Mouse (Mus musculus) Patski (cell line): ENCODE measurements around the gene Snap91. TPM values are rescaled to one million over a fixed set of nuclear protein-coding genes. Genes with fewer than 3 reads are reported as not detected.
A peak's percentile ranks its signal among the peaks of the same experiment; 100 is the strongest.

Source experiments
- ATAC-seq: fragments of 100-300 bp; one replicate; pipeline ENCODE4 v1.8.0; 2021
- CTCF ChIA-PET: fragments of 350-600 bp; sonication (Branson Sonifier 250); formaldehyde crosslinking; loops from one replicate; lab custom pipeline; 2022; ENCODE audit warnings: inconsistent platforms; lab: Charles Lee
- POLR2A ChIA-PET: fragments of 350-600 bp; sonication (Branson Sonifier 250); formaldehyde crosslinking; loops from one replicate; lab custom pipeline; 2022; ENCODE audit warnings: antibody characterized with exemption, inconsistent platforms; lab: Charles Lee
- DNase-seq: peaks from one replicate; pipeline ENCODE4 v3.0.0-alpha.2; 2011; ENCODE audit warnings: low read depth, low spot score
- H3K27me3 ChIP-seq: fragments of 371-371 bp; one replicate; pipeline ENCODE4 v1.5.1; 2021
- CTCF ChIP-seq: fragments of 100-300 bp; IDR thresholded peaks from one replicate; pipeline ENCODE4 v1.5.1; 2021
- in situ Hi-C: fragments of 300-500 bp; cut with MboI; formaldehyde crosslinking; loops from 3 replicates; pipeline ENCODE4 v1.11.1; 2018; ENCODE audit warnings: low pct_unique_long_range_greater_than_20kb, mixed read lengths
- polyA plus RNA-seq: library from polyadenylated mRNA; unstranded; gene quantifications from one replicate; pipeline ENCODE4 v1.2.3, GENCODE M21; 2021

Snap91 gene
- polyA plus RNA-seq, 1 experiment from 2014 or later: 16.7 TPM

- ChIA-PET CTCF (interaction anchor here (1.1 kb wide), 1 partner anchor 11 kb away, joined by 3 read pairs; no protein-coding TSS in a partner anchor), POLR2A (interaction anchor here (0.6 kb wide), 1 partner anchor 1550 kb away, joined by 3 read pairs; no protein-coding TSS in a partner anchor)
- peaks cover 5% of the 10 kb centered on the region for H3K27me3 ChIP-seq
- in situ Hi-C loops: no loop called here
- DNase-seq (no peak), ATAC-seq (no peak)
- TF ChIP-seq CTCF: no peak
Measured at GRCm38 (mm10) chr9:86817673-86818072, 62.8 kb downstream of the Snap91 start.

GRCm38 (mm10) chr9:86814340-86814739 lies 66.1 kb downstream of the Snap91 start:
- ChIA-PET CTCF (interaction anchor here (1.3 kb wide), 1 partner anchor 13 kb away, joined by 3 read pairs; no protein-coding TSS in a partner anchor), POLR2A (no interaction called here)
- no peak for ATAC-seq
- no peak for DNase-seq
- no peak for TF ChIP-seq CTCF
- H3K27me3 ChIP-seq: peaks cover 5% of the 10 kb centered on the region
- in situ Hi-C loops: no loop called here

- in situ Hi-C loops: no loop called here
- ATAC-seq (no peak), DNase-seq (no peak)
- ChIA-PET CTCF (interaction anchor here (1.1 kb wide), 1 partner anchor 13 kb away, joined by 4 read pairs; no protein-coding TSS in a partner anchor), POLR2A (no interaction called here)
- no peak for TF ChIP-seq CTCF
- H3K27me3 ChIP-seq: peaks cover 5% of the 10 kb centered on the region
Measured at GRCm38 (mm10) chr9:86813327-86813726, 67.1 kb downstream of the Snap91 start.

GRCm38 (mm10) chr9:86810696-86811232 lies 69.7 kb downstream of the Snap91 start:
- ATAC-seq: no peak
- ChIA-PET CTCF (interaction anchor here (1.3 to 2.6 kb wide), 4 partner anchors 10 to 45 kb away, joined by 4 to 8 read pairs (median 4); no protein-coding TSS in a partner anchor), POLR2A (interaction anchor here (1.2 kb wide), 1 partner anchor 19 kb away, joined by 4 read pairs; no protein-coding TSS in a partner anchor)
- H3K27me3 ChIP-seq: peaks cover 6% of the 10 kb centered on the region
- DNase-seq: no peak
- TF ChIP-seq CTCF: peak; percentile 37
- in situ Hi-C loops: no loop called here

DNA sequence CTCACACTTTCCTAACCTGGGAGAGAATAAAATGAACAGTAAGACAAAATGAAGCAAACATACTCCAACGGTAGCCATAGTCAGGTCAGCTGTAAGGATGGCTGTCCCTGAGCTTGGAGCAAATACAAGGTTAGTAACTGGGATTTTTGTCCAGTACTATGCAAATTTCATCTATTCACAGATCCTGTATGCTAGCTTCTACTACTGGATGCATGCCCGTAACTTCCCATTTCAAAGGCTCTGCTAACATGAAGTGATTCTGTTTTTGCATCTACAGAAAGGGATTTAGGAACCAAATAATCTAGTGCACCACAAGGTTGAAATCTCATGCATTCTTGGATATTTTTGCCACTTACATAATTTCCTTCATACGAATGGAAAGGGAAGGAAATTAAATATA lies 70.2 kb downstream of the Snap91 start:
- TF ChIP-seq CTCF: no peak
- in situ Hi-C loops: no loop called here
- DNase-seq (no peak), ATAC-seq (no peak)
- H3K27me3 ChIP-seq: peaks cover 6% of the 10 kb centered on the region
- POLR2A ChIA-PET: no interaction called here
- CTCF ChIA-PET: interaction anchor here (1.5 to 2.6 kb wide), 2 partner anchors 10 to 11 kb away, joined by 4 to 8 read pairs; no protein-coding TSS in a partner anchor

DNA sequence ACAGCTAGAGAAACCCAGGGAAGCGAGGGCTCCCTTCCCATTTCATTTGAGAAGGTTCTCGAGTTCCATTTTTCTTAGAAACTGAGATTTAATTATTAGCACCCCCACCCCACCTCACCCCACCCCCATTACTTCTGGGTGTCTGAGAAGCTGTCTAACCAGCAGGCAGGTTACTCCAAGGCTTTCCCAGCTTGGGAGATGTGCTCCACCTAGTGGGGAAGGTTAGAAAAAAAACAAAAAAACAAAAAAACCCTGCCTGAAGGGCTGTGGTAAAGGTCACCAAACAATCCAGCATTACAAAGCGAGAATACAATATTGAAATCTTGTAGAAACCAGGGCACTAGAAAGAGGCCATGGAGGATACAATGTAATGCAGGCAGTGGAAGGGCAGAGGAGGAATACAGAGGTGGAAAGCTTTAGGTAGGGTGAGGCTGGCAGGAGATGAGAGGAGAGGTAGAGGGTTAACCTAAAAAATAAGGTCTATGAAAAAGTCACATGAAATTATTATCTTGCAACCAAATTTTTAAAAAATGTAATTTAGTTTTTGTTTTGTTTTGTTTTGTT lies 79.8 kb downstream of the Snap91 start:
- H3K27me3 ChIP-seq: no peaks in the 10 kb centered on the region
- TF ChIP-seq CTCF: peak; percentile 59
- CTCF ChIA-PET: interaction anchor here (0.9 to 1.6 kb wide), 6 partner anchors 10 to 207 kb away, joined by 3 to 4 read pairs (median 4); no protein-coding TSS in a partner anchor
- POLR2A ChIA-PET: no interaction called here
- in situ Hi-C loops: no loop called here
- ATAC-seq: peak; percentile 44
- no peak for DNase-seq

DNA sequence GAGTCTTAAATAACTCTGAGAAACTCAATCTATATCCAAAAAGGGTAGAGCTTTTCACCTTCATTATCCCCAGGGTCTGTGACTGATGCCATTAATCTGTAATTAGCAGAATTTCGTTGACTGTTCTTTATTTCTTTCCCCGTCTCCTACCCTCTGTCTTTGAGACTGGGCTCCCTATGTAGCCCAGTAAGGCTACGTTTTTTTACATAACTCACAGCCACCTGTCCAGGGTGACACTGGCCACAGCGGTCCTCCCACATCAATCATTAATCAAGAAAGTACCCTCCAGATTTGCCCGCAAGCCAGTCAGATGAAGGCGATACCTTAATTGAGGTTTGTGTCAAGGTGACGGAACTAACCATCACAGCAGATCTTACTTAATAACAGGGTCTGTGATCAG lies 81.4 kb downstream of the Snap91 start:
- ATAC-seq (no peak), DNase-seq (no peak)
- in situ Hi-C loops: no loop called here
- ChIA-PET CTCF (interaction anchor here (1.3 to 1.8 kb wide), 2 partner anchors 12 to 191 kb away, joined by 3 to 5 read pairs; no protein-coding TSS in a partner anchor), POLR2A (no interaction called here)
- no peak for TF ChIP-seq CTCF
- no peaks in the 10 kb centered on the region for H3K27me3 ChIP-seq

GRCm38 (mm10) chr9:86798686-86799085 lies 81.8 kb downstream of the Snap91 start:
- no peaks in the 10 kb centered on the region for H3K27me3 ChIP-seq
- no peak for ATAC-seq
- in situ Hi-C loops: no loop called here
- ChIA-PET POLR2A (no interaction called here), CTCF (interaction anchor here (1.3 to 1.8 kb wide), 2 partner anchors 13 to 191 kb away, joined by 3 to 5 read pairs; no protein-coding TSS in a partner anchor)
- no peak for TF ChIP-seq CTCF
- DNase-seq: no peak

GRCm38 (mm10) chr9:86798129-86798528 lies 82.3 kb downstream of the Snap91 start:
- no peak for ATAC-seq
- ChIA-PET CTCF (interaction anchor here (1.3 to 1.8 kb wide), 2 partner anchors 13 to 190 kb away, joined by 3 to 5 read pairs; no protein-coding TSS in a partner anchor), POLR2A (no interaction called here)
- TF ChIP-seq CTCF: no peak
- in situ Hi-C loops: no loop called here
- no peak for DNase-seq
- H3K27me3 ChIP-seq: no peaks in the 10 kb centered on the region

- in situ Hi-C loops: no loop called here
- CTCF ChIA-PET: interaction anchor here (1.3 to 1.8 kb wide), 2 partner anchors 14 to 189 kb away, joined by 3 to 5 read pairs; no protein-coding TSS in a partner anchor
- no peaks in the 10 kb centered on the region for H3K27me3 ChIP-seq
- DNase-seq (no peak), ATAC-seq (no peak)
- POLR2A ChIA-PET: no interaction called here
- TF ChIP-seq CTCF: no peak
Measured at GRCm38 (mm10) chr9:86797553-86797952, 82.9 kb downstream of the Snap91 start.

DNA sequence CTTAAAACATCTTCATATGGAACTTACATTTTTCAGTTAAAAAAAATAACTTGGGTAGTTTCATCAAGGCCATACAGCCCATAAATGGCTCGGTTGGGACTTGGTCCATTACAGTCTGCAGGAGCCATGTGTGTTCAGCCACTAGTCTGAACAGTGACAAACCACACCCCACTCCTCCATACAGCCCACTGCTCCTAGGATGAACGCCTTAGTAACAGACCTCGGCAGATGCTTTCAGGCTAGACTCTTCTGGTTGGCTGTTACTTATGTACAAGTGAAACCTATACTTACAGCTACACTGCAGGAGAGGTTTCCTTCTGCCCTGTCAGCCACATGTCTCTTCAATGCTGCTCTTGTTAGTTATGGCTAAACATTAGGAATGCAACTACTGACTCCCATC lies 85.2 kb downstream of the Snap91 start:
- ChIA-PET CTCF (interaction anchor here (1.4 kb wide), 1 partner anchor 18 kb away, joined by 4 read pairs; no protein-coding TSS in a partner anchor), POLR2A (no interaction called here)
- in situ Hi-C loops: no loop called here
- DNase-seq (no peak), ATAC-seq (no peak)
- peaks cover 6% of the 10 kb centered on the region for H3K27me3 ChIP-seq
- TF ChIP-seq CTCF: no peak
